Mouse (Mus musculus): Measurements from ENCODE around the gene Ccrl2.

DNA sequence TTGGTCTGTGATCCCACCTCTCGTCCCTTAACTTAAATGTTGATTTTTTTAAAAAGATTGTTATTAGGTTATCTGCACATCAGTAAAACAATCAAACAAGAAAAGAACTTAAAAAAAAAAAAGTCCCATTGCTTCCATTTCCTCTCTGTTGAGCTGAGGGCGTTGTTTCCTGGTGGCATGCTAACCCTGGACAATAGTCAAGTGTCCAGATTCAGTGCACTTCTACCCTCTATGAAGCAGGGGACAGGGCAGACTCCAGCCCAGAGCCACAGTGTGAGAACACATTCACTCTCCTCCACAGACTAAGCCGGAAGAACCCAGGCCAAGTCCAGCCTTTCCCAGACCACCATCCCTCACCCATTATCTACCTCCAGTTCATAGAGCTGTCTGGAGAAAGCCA lies 8.9 kb downstream of the Ccrl2 start:
- no peak for TF ChIP-seq CTCF (IDR thresholded peaks at IDR 0.05 in 2 of 3, conservative IDR thresholded peaks at IDR 0.05 in 1 of 3; ENCODE audit: control insufficient read depth in 1 of 3, insufficient read depth in 1 of 3, low read depth in 2 of 3, low read length in 3 of 3, poor library complexity in 1 of 3, severe bottlenecking in 1 of 3)
- TF ChIP-seq ETS1 (IDR thresholded peaks at IDR 0.05; ENCODE audit: low read depth, low read length) = no peak
- no peak for TF ChIP-seq HCFC1 (IDR thresholded peaks at IDR 0.05; ENCODE audit: low read depth, low read length)
- no peak for TF ChIP-seq TBP (IDR thresholded peaks at IDR 0.05; ENCODE audit: low read depth, low read length)
- no peak for TF ChIP-seq E2F4 (IDR thresholded peaks at IDR 0.05; ENCODE audit: borderline replicate concordance, low read depth, low read length)
- TF ChIP-seq USF1 (IDR thresholded peaks at IDR 0.05; ENCODE audit: low read depth, low read length) = no peak
- TF ChIP-seq MAX (IDR thresholded peaks at IDR 0.05; ENCODE audit: low read length) = no peak
- no peak for TF ChIP-seq CHD2 (IDR thresholded peaks at IDR 0.05; ENCODE audit: low read length)
- TF ChIP-seq ZC3H11A (IDR thresholded peaks at IDR 0.05; ENCODE audit: low read depth, low read length) = no peak

All from MEL (cell line).